Mouse (Mus musculus): ENCODE data around the gene C1ql4. TPM values are rescaled to one million over a fixed set of nuclear protein-coding genes. Genes with fewer than 3 reads are reported as not detected.
"Not testable (repeated sequence)": the region's sequence is repeated elsewhere in the genome, so short reads cannot be mapped to it uniquely, and the experiment has no call there.

C1ql4 gene
- polyA plus RNA-seq, 1 experiment from 2014 or later = 5.0 TPM

DNA sequence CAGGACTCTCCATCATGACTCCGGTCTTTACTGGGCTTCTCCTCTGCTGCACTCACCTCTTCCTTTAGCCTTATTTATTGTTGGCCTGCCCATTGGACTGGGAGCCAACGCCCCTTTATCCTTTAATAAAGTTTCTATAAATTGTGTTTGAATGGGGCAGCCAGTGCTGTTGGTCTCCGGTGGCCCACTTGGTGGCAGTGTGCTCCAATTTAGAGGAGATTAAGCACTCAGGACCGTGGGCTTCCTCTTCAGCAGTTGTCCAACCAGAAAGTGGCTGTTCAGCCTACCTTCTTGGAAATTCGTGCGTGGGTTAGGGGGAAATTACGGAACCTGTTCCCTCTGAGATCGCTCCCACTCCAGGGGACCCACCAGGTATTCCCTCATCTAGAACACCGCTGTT, 4.4 kb downstream of the C1ql4 start:
- H3K27me3 ChIP-seq (ENCODE audit: control insufficient read depth, insufficient read depth, low read length) = peaks cover 36% of the 10 kb centered on the region
- no peaks in the 10 kb centered on the region for H3K4me1 ChIP-seq (ENCODE audit: control insufficient read depth, insufficient read depth, low read length)
- H3K9ac ChIP-seq (ENCODE audit: low read length) = no peak overlapping the region
- ATAC-seq (ENCODE audit: low FRiP score) = no peak
- peak; percentile 93 for DNase-seq (ENCODE audit: low spot score, missing footprints)
- WGBS = 70% methylated on average over 9 of the region's 9 CpGs
- H3K4me2 ChIP-seq = no peak overlapping the region
- H3K4me3 ChIP-seq (ENCODE audit: low read depth, low read length) = no peak overlapping the region
- H3K36me3 ChIP-seq (ENCODE audit: control insufficient read depth, insufficient read depth, low read length) = peaks cover 12% of the 10 kb centered on the region
- no peak overlapping the region for H3K27ac ChIP-seq (ENCODE audit: low read depth, low read length)
- no peaks in the 10 kb centered on the region for H3K9me3 ChIP-seq (ENCODE audit: control insufficient read depth, low read length)

DNA sequence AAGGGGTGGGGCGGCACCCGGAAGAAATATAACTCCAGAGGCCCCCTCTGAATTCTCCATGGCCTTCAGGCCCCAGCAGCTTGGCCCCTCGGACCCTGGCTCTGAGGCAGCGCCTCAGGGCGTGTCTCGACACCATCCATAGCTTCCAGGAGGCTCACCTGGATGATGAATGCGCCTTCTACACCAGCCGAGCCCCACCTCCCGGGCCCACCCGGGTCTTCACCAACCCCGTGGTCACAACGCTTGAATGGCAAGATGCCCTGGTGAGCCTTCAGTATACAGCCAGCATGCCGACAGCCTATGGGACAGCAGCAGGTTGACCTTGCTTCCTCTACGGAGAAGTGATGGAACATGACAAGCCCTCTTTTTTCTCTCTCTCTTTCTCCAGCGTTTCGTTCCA, 4.8 kb downstream of the C1ql4 start:
- DNase-seq (ENCODE audit: low spot score, missing footprints) = no peak
- Histone ChIP-seq H3K36me3 (ENCODE audit: control insufficient read depth, insufficient read depth, low read length) (peaks cover 16% of the 10 kb centered on the region), H3K4me1 (ENCODE audit: control insufficient read depth, insufficient read depth, low read length) (no peaks in the 10 kb centered on the region), H3K4me2 (no peak overlapping the region), H3K27me3 (ENCODE audit: control insufficient read depth, insufficient read depth, low read length) (peaks cover 31% of the 10 kb centered on the region), H3K9me3 (ENCODE audit: control insufficient read depth, low read length) (no peaks in the 10 kb centered on the region), H3K27ac (ENCODE audit: low read depth, low read length) (no peak overlapping the region), H3K4me3 (ENCODE audit: low read depth, low read length) (no peak overlapping the region), H3K9ac (ENCODE audit: low read length) (no peak overlapping the region)
- WGBS = 89% methylated on average over 16 of the region's 16 CpGs
- ATAC-seq (ENCODE audit: low FRiP score) = no peak

DNA sequence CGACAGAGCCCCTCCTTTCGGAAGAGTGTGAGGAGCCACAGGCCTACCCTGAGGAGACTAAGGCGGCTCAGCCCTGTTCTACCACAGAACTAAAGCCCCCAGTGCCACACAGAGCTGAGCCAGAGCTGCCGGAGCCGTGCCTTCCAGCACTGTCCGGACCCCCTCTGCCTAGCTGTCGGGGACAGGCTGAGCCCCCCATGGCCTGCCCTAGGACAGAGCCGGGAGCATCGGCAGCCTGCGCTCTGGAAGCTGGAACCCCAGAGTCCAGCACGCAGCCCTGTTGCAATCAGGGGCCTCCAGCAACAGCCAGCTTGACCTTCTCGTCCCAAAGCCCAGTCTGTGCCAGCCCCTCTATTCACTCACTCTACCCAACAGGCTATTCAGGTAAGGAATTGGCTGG, 5.3 kb downstream of the C1ql4 start:
- WGBS = 92% methylated on average over 12 of the region's 12 CpGs

DNA sequence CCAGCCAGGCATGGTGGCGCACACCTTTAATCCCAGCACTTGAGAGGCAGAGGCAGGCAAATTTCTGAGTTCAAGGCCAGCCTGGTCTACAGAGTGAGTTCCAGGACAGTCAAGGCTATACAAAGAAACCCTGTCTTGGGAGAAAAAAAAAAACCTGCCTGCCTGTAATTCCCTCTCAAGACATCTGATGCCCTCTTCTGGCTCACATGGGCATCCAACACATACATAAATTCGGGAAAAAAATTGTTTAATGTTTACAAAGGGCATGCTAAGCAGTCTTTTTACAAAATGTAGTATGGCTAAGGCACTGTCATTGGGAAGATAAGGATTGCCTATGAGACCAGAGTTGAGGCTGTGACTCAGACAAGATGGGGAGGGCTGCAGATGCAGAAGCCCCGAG, 7.8 kb downstream of the C1ql4 start:
- no peak for ATAC-seq (ENCODE audit: low FRiP score)
- H3K9me3 ChIP-seq (ENCODE audit: control insufficient read depth, low read length) = no peaks in the 10 kb centered on the region
- DNase-seq (ENCODE audit: low spot score, missing footprints) = no peak
- H3K4me2 ChIP-seq = no peak overlapping the region
- H3K4me3 ChIP-seq (ENCODE audit: low read depth, low read length) = no peak overlapping the region
- peaks cover 5% of the 10 kb centered on the region for H3K27me3 ChIP-seq (ENCODE audit: control insufficient read depth, insufficient read depth, low read length)
- H3K9ac ChIP-seq (ENCODE audit: low read length) = no peak overlapping the region
- peaks cover 8% of the 10 kb centered on the region for H3K4me1 ChIP-seq (ENCODE audit: control insufficient read depth, insufficient read depth, low read length)
- peaks cover 16% of the 10 kb centered on the region for H3K36me3 ChIP-seq (ENCODE audit: control insufficient read depth, insufficient read depth, low read length)
- WGBS = 80% methylated on average over 3 of the region's 3 CpGs
- no peak overlapping the region for H3K27ac ChIP-seq (ENCODE audit: low read depth, low read length)

More for the DNA sequence above, 5.3 kb downstream of the C1ql4 start:
- no peak overlapping the region for H3K27ac ChIP-seq (ENCODE audit: low read depth, low read length)
- no peaks in the 10 kb centered on the region for H3K9me3 ChIP-seq (ENCODE audit: control insufficient read depth, low read length)
- ATAC-seq (ENCODE audit: low FRiP score) (no peak), DNase-seq (ENCODE audit: low spot score, missing footprints) (no peak)
- H3K9ac ChIP-seq (ENCODE audit: low read length) = no peak overlapping the region
- H3K4me1 ChIP-seq (ENCODE audit: control insufficient read depth, insufficient read depth, low read length) = no peaks in the 10 kb centered on the region
- peaks cover 26% of the 10 kb centered on the region for H3K27me3 ChIP-seq (ENCODE audit: control insufficient read depth, insufficient read depth, low read length)
- no peak overlapping the region for H3K4me2 ChIP-seq
- peaks cover 16% of the 10 kb centered on the region for H3K36me3 ChIP-seq (ENCODE audit: control insufficient read depth, insufficient read depth, low read length)
- no peak overlapping the region for H3K4me3 ChIP-seq (ENCODE audit: low read depth, low read length)

DNA sequence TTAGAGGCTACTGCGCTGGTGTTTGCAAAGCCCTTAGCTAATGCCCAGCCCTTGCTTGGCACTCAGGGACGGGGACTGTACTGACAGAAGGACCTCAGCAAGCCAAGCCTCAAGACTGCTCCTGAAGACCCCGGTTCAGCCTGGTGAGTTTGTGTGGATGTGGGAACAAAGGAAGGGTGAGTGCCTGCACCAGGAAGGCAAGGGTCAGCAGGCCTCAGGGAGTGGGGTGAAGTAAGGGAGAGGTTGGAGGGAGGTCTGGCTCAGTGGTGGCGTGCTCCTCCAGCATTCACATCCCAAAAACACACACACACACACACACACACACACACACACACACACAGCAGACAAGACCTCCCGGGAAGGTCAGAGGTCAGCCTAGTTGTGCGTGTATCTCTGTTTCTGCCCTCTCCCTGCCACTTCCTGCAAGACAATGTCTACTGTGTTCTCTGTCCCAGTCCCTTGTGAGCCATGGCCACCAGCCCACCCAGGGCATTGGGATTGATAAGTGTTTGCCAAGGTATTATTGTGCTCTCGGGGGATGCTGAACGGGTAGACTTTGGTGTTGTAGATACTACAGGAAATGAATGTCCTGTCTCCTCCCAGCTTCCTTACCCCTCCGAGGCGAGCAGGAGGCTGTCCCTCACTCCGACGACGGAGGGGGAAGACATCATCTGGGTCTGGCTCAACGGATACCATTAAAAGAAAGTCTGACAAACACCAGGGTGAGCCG, 9.3 kb downstream of the C1ql4 start:
- peaks cover 16% of the 10 kb centered on the region for H3K36me3 ChIP-seq (ENCODE audit: control insufficient read depth, insufficient read depth, low read length)
- peaks cover 13% of the 10 kb centered on the region for H3K4me1 ChIP-seq (ENCODE audit: control insufficient read depth, insufficient read depth, low read length)
- no peaks in the 10 kb centered on the region for H3K27me3 ChIP-seq (ENCODE audit: control insufficient read depth, insufficient read depth, low read length)
- ATAC-seq (ENCODE audit: low FRiP score) = no peak
- 84% methylated on average over 15 of the region's 15 CpGs for WGBS
- H3K9ac ChIP-seq (ENCODE audit: low read length) = no peak overlapping the region
- H3K4me3 ChIP-seq (ENCODE audit: low read depth, low read length) = no peak overlapping the region
- H3K27ac ChIP-seq (ENCODE audit: low read depth, low read length) = no peak overlapping the region
- no peak for DNase-seq (ENCODE audit: low spot score, missing footprints)
- no peak overlapping the region for H3K4me2 ChIP-seq
- no peaks in the 10 kb centered on the region for H3K9me3 ChIP-seq (ENCODE audit: control insufficient read depth, low read length)

DNA sequence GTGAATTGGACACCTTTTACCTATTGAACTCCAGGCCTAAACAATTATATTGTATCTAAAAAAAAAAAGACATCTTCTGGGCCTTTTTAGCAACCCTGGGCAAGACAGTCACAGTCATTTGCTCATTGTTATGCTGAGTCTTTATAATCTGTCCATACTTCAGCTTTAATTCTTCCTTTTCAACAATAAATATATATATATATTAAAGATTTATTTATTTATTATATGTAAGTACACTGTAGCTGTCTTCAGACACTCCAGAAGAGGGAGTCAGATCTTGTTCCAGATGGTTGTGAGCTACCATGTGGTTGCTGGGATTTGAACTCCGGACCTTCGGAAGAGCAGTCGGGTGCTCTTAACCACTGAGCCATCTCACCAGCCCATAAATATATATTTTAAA, 11.6 kb downstream of the C1ql4 start:
- Histone ChIP-seq H3K4me2 (peak overlapping the region; percentile 72), H3K4me3 (ENCODE audit: low read depth, low read length) (peak overlapping the region; percentile 67; the same call in 1 of the 2 replicates), H3K4me1 (ENCODE audit: control insufficient read depth, insufficient read depth, low read length) (peaks cover 13% of the 10 kb centered on the region), H3K9ac (ENCODE audit: low read length) (peak overlapping the region; percentile 88)
- 98% methylated on average over 3 of the region's 3 CpGs for WGBS
- not testable (repeated sequence) for DNase-seq (ENCODE audit: low spot score, missing footprints); ATAC-seq (ENCODE audit: low FRiP score); H3K27ac ChIP-seq (ENCODE audit: low read depth, low read length); H3K36me3 ChIP-seq (ENCODE audit: control insufficient read depth, insufficient read depth, low read length); H3K9me3 ChIP-seq (ENCODE audit: control insufficient read depth, low read length); H3K27me3 ChIP-seq (ENCODE audit: control insufficient read depth, insufficient read depth, low read length)

DNA sequence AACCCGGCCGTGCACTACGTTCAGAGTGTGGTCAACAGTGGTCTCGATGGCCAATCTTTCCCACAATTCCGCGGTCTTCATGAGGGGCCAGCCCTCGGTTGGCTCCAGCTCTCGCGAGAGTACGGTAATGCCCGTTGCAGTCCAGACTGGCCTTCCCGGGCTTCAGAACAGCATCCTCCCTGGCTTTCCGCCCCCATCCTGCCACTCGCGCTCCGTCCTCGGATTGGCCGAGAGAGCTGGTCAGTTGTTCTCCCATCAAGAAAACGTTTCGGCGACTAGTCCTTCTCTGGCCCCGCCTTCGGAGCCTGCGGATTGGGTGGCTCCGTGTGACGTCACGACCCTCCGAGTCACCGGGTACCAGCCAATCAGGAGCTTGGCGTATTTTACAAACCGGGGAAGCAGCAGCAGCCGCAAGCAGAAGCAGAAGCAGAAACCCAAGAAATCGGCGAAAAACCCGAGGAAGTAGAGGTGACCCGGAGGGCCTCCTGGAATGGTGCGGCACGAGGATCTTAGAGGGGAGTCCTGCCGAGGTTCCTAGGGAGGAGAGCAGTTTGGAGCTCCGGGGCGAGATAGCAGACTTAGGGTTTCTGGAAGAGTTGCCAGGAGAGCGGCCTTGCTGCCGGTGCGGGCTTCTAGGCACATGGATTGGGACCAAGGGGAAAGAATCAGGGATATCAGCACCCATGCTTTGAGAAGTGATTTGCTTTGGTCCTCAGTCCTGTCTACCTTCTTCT, 12.8 kb downstream of the C1ql4 start:
- Histone ChIP-seq H3K36me3 (ENCODE audit: control insufficient read depth, insufficient read depth, low read length) (peaks cover 8% of the 10 kb centered on the region), H3K9me3 (ENCODE audit: control insufficient read depth, low read length) (no peaks in the 10 kb centered on the region), H3K9ac (ENCODE audit: low read length) (peak overlapping the region; percentile 88), H3K27me3 (ENCODE audit: control insufficient read depth, insufficient read depth, low read length) (no peaks in the 10 kb centered on the region), H3K4me3 (ENCODE audit: low read depth, low read length) (peak overlapping the region; percentile 67), H3K4me2 (peak overlapping the region; percentile 72), H3K27ac (ENCODE audit: low read depth, low read length) (peak overlapping the region; percentile 92), H3K4me1 (ENCODE audit: control insufficient read depth, insufficient read depth, low read length) (peaks cover 13% of the 10 kb centered on the region)
- ATAC-seq (ENCODE audit: low FRiP score) (peak; percentile 98), DNase-seq (ENCODE audit: low spot score, missing footprints) (peak; percentile 99)
- under 1% methylated on average over 44 of the region's 44 CpGs for WGBS

DNA sequence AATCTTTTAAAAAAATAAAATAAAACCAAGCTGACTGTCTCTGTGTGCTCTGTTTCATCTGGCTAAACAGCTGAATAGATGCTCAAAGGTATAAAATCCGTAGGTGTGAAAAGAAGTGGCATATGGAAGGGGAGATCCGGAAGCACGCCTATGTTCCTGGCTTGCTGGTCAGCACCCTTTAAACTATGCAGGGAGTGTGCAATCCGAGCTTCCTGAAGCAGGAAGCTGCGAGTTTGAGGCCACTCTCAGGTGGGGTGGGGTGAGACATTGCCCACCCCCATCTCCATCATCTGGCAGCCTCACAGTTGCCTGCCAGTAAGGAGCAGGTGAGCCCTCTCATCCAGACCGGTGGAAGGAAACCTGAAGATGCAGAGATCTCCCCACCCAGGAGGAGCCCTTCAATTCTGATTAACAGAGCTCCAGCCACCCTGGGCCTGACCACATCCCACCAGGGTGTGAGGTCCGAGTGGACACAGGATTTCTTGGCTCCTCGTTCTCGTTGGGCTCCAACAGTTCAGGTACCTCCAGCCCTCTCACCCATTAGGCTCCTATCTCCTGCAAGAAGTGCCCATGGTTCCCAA, 13.5 kb downstream of the C1ql4 start, which contains the start of gene Troap:
TSS of gene Troap (plus strand) at position 557 of the 581 bp plus-strand sequence.
- Histone ChIP-seq H3K4me1 (ENCODE audit: control insufficient read depth, insufficient read depth, low read length) (peaks cover 13% of the 10 kb centered on the region), H3K9ac (ENCODE audit: low read length) (peak within 1 kb of the TSS; percentile 88), H3K9me3 (ENCODE audit: control insufficient read depth, low read length) (no peaks in the 10 kb centered on the region), H3K36me3 (ENCODE audit: control insufficient read depth, insufficient read depth, low read length) (peaks cover 8% of the 10 kb centered on the region), H3K27me3 (ENCODE audit: control insufficient read depth, insufficient read depth, low read length) (no peaks in the 10 kb centered on the region), H3K4me3 (ENCODE audit: low read depth, low read length) (peak within 1 kb of the TSS; percentile 67), H3K27ac (ENCODE audit: low read depth, low read length) (peak within 1 kb of the TSS; percentile 92), H3K4me2 (peak within 1 kb of the TSS; percentile 72)
- 26% methylated on average over 9 of the region's 9 CpGs for WGBS
- ATAC-seq (ENCODE audit: low FRiP score) = peak; percentile 62
- DNase-seq (ENCODE audit: low spot score, missing footprints) = no peak

DNA sequence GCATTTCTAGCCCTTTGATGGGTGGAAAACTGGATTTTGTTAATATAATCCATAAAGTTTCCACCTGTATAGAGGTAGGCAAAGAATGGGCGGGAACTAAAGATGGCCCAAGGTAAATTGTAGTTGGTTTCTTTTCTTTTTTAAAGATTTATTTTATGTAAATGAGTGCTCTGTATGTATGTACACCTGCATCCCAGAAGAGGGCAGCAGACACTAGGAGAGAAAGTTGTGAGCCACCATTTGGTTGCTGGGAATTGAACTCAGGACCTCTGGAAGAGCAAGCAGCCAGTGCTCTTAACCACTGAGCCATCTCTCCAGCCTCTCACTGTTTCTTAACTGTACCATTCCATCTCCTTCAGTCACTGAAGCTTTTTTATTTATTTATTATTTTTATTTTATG, 15.6 kb downstream of the C1ql4 start:
- Histone ChIP-seq H3K36me3 (ENCODE audit: control insufficient read depth, insufficient read depth, low read length) (no peaks in the 10 kb centered on the region), H3K27ac (ENCODE audit: low read depth, low read length) (no peak overlapping the region), H3K4me1 (ENCODE audit: control insufficient read depth, insufficient read depth, low read length) (peaks cover 13% of the 10 kb centered on the region), H3K27me3 (ENCODE audit: control insufficient read depth, insufficient read depth, low read length) (no peaks in the 10 kb centered on the region), H3K4me3 (ENCODE audit: low read depth, low read length) (no peak overlapping the region), H3K4me2 (no peak overlapping the region), H3K9ac (ENCODE audit: low read length) (no peak overlapping the region), H3K9me3 (ENCODE audit: control insufficient read depth, low read length) (no peaks in the 10 kb centered on the region)
- ATAC-seq (ENCODE audit: low FRiP score) (no peak), DNase-seq (ENCODE audit: low spot score, missing footprints) (no peak)
- 96% methylated on average over 1 of the region's 1 CpGs for WGBS

Data from midbrain, embryonic 11.5 days (tissue).